Mouse (Mus musculus): Measurements from ENCODE around the gene Pik3c2a. TPM values are rescaled to one million over a fixed set of nuclear protein-coding genes. Genes with fewer than 3 reads are reported as not detected.

Gene Pik3c2a
- polyA plus RNA-seq, 1 experiment from 2014 or later = 22.4 TPM

GRCm38 (mm10) chr7:116335133-116335532, 108.1 kb downstream of the Pik3c2a start:
- Histone ChIP-seq H3K27ac (ENCODE audit: low read depth, low read length) (no peak overlapping the region), H3K9me3 (ENCODE audit: control insufficient read depth, low read length) (no peaks in the 10 kb centered on the region), H3K9ac (replicated peaks; ENCODE audit: low read depth, low read length) (no peak overlapping the region), H3K4me3 (ENCODE audit: low read depth, low read length) (no peak overlapping the region), H3K27me3 (ENCODE audit: control insufficient read depth, insufficient read depth, low read length) (no peaks in the 10 kb centered on the region), H3K4me2 (ENCODE audit: low read depth, low read length) (no peak overlapping the region), H3K36me3 (ENCODE audit: control insufficient read depth, insufficient read depth, low read length) (peaks cover 17% of the 10 kb centered on the region), H3K4me1 (ENCODE audit: control insufficient read depth, insufficient read depth, low read length) (peaks cover 8% of the 10 kb centered on the region)
- WGBS = 64% methylated on average over 6 of the region's 6 CpGs
- ATAC-seq (ENCODE audit: low read depth) = no peak

- Histone ChIP-seq H3K9me3 (ENCODE audit: control insufficient read depth, low read length) (no peaks in the 10 kb centered on the region), H3K4me3 (ENCODE audit: low read depth, low read length) (peak overlapping the region; percentile 90), H3K27me3 (ENCODE audit: control insufficient read depth, insufficient read depth, low read length) (no peaks in the 10 kb centered on the region), H3K9ac (replicated peaks; ENCODE audit: low read depth, low read length) (peak overlapping the region; percentile 83), H3K27ac (ENCODE audit: low read depth, low read length) (no peak overlapping the region; the same call in 1 of the 2 replicates), H3K36me3 (ENCODE audit: control insufficient read depth, insufficient read depth, low read length) (peaks cover 21% of the 10 kb centered on the region), H3K4me1 (ENCODE audit: control insufficient read depth, insufficient read depth, low read length) (peaks cover 8% of the 10 kb centered on the region), H3K4me2 (ENCODE audit: low read depth, low read length) (peak overlapping the region; percentile 69)
- ATAC-seq (ENCODE audit: low read depth) = no peak
- 25% methylated on average over 8 of the region's 8 CpGs for WGBS
Observed at GRCm38 (mm10) chr7:116334669-116335038, 108.6 kb downstream of the Pik3c2a start.

- Histone ChIP-seq H3K4me1 (ENCODE audit: control insufficient read depth, insufficient read depth, low read length) (peaks cover 8% of the 10 kb centered on the region), H3K4me2 (ENCODE audit: low read depth, low read length) (peak within 1 kb of the TSS; percentile 69), H3K9me3 (ENCODE audit: control insufficient read depth, low read length) (no peaks in the 10 kb centered on the region), H3K27me3 (ENCODE audit: control insufficient read depth, insufficient read depth, low read length) (no peaks in the 10 kb centered on the region), H3K9ac (replicated peaks; ENCODE audit: low read depth, low read length) (peak within 1 kb of the TSS; percentile 83), H3K36me3 (ENCODE audit: control insufficient read depth, insufficient read depth, low read length) (peaks cover 21% of the 10 kb centered on the region), H3K4me3 (ENCODE audit: low read depth, low read length) (peak within 1 kb of the TSS; percentile 90), H3K27ac (ENCODE audit: low read depth, low read length) (peak within 1 kb of the TSS; percentile 81)
- WGBS = under 1% methylated on average over 78 of the region's 78 CpGs
- ATAC-seq (ENCODE audit: low read depth) = peak; percentile 99
Observed at GRCm38 (mm10) chr7:116333713-116334668, 109.3 kb downstream of the Pik3c2a start, which contains the start of gene Rps13. Rps13 (minus strand) TSS chr7:116334195.

- Histone ChIP-seq H3K36me3 (ENCODE audit: control insufficient read depth, insufficient read depth, low read length) (peaks cover 21% of the 10 kb centered on the region), H3K27me3 (ENCODE audit: control insufficient read depth, insufficient read depth, low read length) (no peaks in the 10 kb centered on the region), H3K4me3 (ENCODE audit: low read depth, low read length) (no peak overlapping the region), H3K4me2 (ENCODE audit: low read depth, low read length) (no peak overlapping the region), H3K9me3 (ENCODE audit: control insufficient read depth, low read length) (no peaks in the 10 kb centered on the region), H3K4me1 (ENCODE audit: control insufficient read depth, insufficient read depth, low read length) (peaks cover 8% of the 10 kb centered on the region), H3K9ac (replicated peaks; ENCODE audit: low read depth, low read length) (no peak overlapping the region), H3K27ac (ENCODE audit: low read depth, low read length) (no peak overlapping the region)
- WGBS = 91% methylated on average over 2 of the region's 2 CpGs
- no peak for ATAC-seq (ENCODE audit: low read depth)
Observed at GRCm38 (mm10) chr7:116331246-116331645, 112.0 kb downstream of the Pik3c2a start.

GRCm38 (mm10) chr7:116329858-116330257, 113.4 kb downstream of the Pik3c2a start:
- 91% methylated on average over 4 of the region's 4 CpGs for WGBS
- H3K27me3 ChIP-seq (ENCODE audit: control insufficient read depth, insufficient read depth, low read length) = no peaks in the 10 kb centered on the region
- no peak overlapping the region for H3K9ac ChIP-seq (replicated peaks; ENCODE audit: low read depth, low read length)
- no peaks in the 10 kb centered on the region for H3K9me3 ChIP-seq (ENCODE audit: control insufficient read depth, low read length)
- ATAC-seq (ENCODE audit: low read depth) = no peak
- H3K4me1 ChIP-seq (ENCODE audit: control insufficient read depth, insufficient read depth, low read length) = peaks cover 8% of the 10 kb centered on the region
- H3K4me2 ChIP-seq (ENCODE audit: low read depth, low read length) = no peak overlapping the region
- no peak overlapping the region for H3K4me3 ChIP-seq (ENCODE audit: low read depth, low read length)
- peaks cover 21% of the 10 kb centered on the region for H3K36me3 ChIP-seq (ENCODE audit: control insufficient read depth, insufficient read depth, low read length)
- no peak overlapping the region for H3K27ac ChIP-seq (ENCODE audit: low read depth, low read length)

- Histone ChIP-seq H3K27me3 (ENCODE audit: control insufficient read depth, insufficient read depth, low read length) (no peaks in the 10 kb centered on the region), H3K9me3 (ENCODE audit: control insufficient read depth, low read length) (no peaks in the 10 kb centered on the region), H3K4me2 (ENCODE audit: low read depth, low read length) (no peak overlapping the region), H3K9ac (replicated peaks; ENCODE audit: low read depth, low read length) (no peak overlapping the region), H3K36me3 (ENCODE audit: control insufficient read depth, insufficient read depth, low read length) (peaks cover 21% of the 10 kb centered on the region), H3K4me3 (ENCODE audit: low read depth, low read length) (no peak overlapping the region), H3K27ac (ENCODE audit: low read depth, low read length) (no peak overlapping the region), H3K4me1 (ENCODE audit: control insufficient read depth, insufficient read depth, low read length) (peaks cover 8% of the 10 kb centered on the region)
- no peak for ATAC-seq (ENCODE audit: low read depth)
- 77% methylated on average over 7 of the region's 7 CpGs for WGBS
Observed at GRCm38 (mm10) chr7:116328777-116329176, 114.5 kb downstream of the Pik3c2a start.

GRCm38 (mm10) chr7:116327901-116328300, 115.3 kb downstream of the Pik3c2a start:
- H3K4me3 ChIP-seq (ENCODE audit: low read depth, low read length) = no peak overlapping the region
- WGBS = 95% methylated on average over 5 of the region's 5 CpGs
- H3K36me3 ChIP-seq (ENCODE audit: control insufficient read depth, insufficient read depth, low read length) = peaks cover 21% of the 10 kb centered on the region
- ATAC-seq (ENCODE audit: low read depth) = no peak
- H3K4me2 ChIP-seq (ENCODE audit: low read depth, low read length) = no peak overlapping the region
- peaks cover 4% of the 10 kb centered on the region for H3K4me1 ChIP-seq (ENCODE audit: control insufficient read depth, insufficient read depth, low read length)
- H3K27ac ChIP-seq (ENCODE audit: low read depth, low read length) = no peak overlapping the region
- no peak overlapping the region for H3K9ac ChIP-seq (replicated peaks; ENCODE audit: low read depth, low read length)
- H3K27me3 ChIP-seq (ENCODE audit: control insufficient read depth, insufficient read depth, low read length) = no peaks in the 10 kb centered on the region
- no peaks in the 10 kb centered on the region for H3K9me3 ChIP-seq (ENCODE audit: control insufficient read depth, low read length)

- WGBS = 34% methylated on average over 10 of the region's 10 CpGs
- Histone ChIP-seq H3K9ac (replicated peaks; ENCODE audit: low read depth, low read length) (no peak overlapping the region), H3K4me2 (ENCODE audit: low read depth, low read length) (no peak overlapping the region), H3K27ac (ENCODE audit: low read depth, low read length) (no peak overlapping the region), H3K4me1 (ENCODE audit: control insufficient read depth, insufficient read depth, low read length) (no peaks in the 10 kb centered on the region), H3K9me3 (ENCODE audit: control insufficient read depth, low read length) (no peaks in the 10 kb centered on the region), H3K4me3 (ENCODE audit: low read depth, low read length) (no peak overlapping the region), H3K27me3 (ENCODE audit: control insufficient read depth, insufficient read depth, low read length) (no peaks in the 10 kb centered on the region), H3K36me3 (ENCODE audit: control insufficient read depth, insufficient read depth, low read length) (no peaks in the 10 kb centered on the region)
- ATAC-seq (ENCODE audit: low read depth) = peak; percentile 63; the same call in 1 of the 2 replicates
Observed at GRCm38 (mm10) chr7:116323331-116323964, 119.8 kb downstream of the Pik3c2a start.

- no peak for ATAC-seq (ENCODE audit: low read depth)
- no peak overlapping the region for H3K9ac ChIP-seq (replicated peaks; ENCODE audit: low read depth, low read length)
- no peaks in the 10 kb centered on the region for H3K4me1 ChIP-seq (ENCODE audit: control insufficient read depth, insufficient read depth, low read length)
- H3K27ac ChIP-seq (ENCODE audit: low read depth, low read length) = no peak overlapping the region
- peaks cover 4% of the 10 kb centered on the region; the same call in 1 of the 2 replicates for H3K27me3 ChIP-seq (ENCODE audit: control insufficient read depth, insufficient read depth, low read length)
- H3K4me2 ChIP-seq (ENCODE audit: low read depth, low read length) = no peak overlapping the region
- H3K4me3 ChIP-seq (ENCODE audit: low read depth, low read length) = no peak overlapping the region
- H3K36me3 ChIP-seq (ENCODE audit: control insufficient read depth, insufficient read depth, low read length) = no peaks in the 10 kb centered on the region
- H3K9me3 ChIP-seq (ENCODE audit: control insufficient read depth, low read length) = no peaks in the 10 kb centered on the region
- 16% methylated on average over 9 of the region's 9 CpGs for WGBS
Observed at GRCm38 (mm10) chr7:116309456-116309855, 133.8 kb downstream of the Pik3c2a start.
